Mouse (Mus musculus): ENCODE measurements around the gene Gipr. TPM values are rescaled to one million over a fixed set of nuclear protein-coding genes. Genes with fewer than 3 reads are reported as not detected.
"Not testable (repeated sequence)": the region's sequence is repeated elsewhere in the genome, so short reads cannot be mapped to it uniquely, and the experiment has no call there.

The Gipr gene
- polyA plus RNA-seq, 1 experiment from 2014 or later = 9.7 TPM

- peaks cover 54% of the 10 kb centered on the region for H3K4me1 ChIP-seq (replicated peaks)
- peak overlapping the region; percentile 36 for H3K4me3 ChIP-seq
- peak; percentile 53; the same call in 1 of the 2 replicates for ATAC-seq (ENCODE audit: insufficient number of reproducible peaks, low FRiP score)
- H3K9me3 ChIP-seq (replicated peaks) = peaks cover 7% of the 10 kb centered on the region
- H3K4me2 ChIP-seq = peak overlapping the region; percentile 63
- H3K27ac ChIP-seq (ENCODE audit: poor library complexity, severe bottlenecking) = peak overlapping the region; percentile 34; the same call in 1 of the 2 replicates
- 2% methylated on average over 13 of the region's 13 CpGs for WGBS
- H3K36me3 ChIP-seq = no peaks in the 10 kb centered on the region
- peak overlapping the region; percentile 57; the same call in 1 of the 2 replicates for H3K9ac ChIP-seq
- H3K27me3 ChIP-seq (replicated peaks) = peaks cover 15% of the 10 kb centered on the region; the same call in 1 of the 2 replicates
Observed at GRCm38 (mm10) chr7:19164978-19165377, 949 bp downstream of the Gipr start.

- H3K9me3 ChIP-seq (replicated peaks) = peaks cover 7% of the 10 kb centered on the region
- WGBS = 5% methylated on average over 6 of the region's 6 CpGs
- peak overlapping the region; percentile 36; the same call in 1 of the 2 replicates for H3K4me3 ChIP-seq
- no peak overlapping the region for H3K27ac ChIP-seq (ENCODE audit: poor library complexity, severe bottlenecking)
- ATAC-seq (ENCODE audit: insufficient number of reproducible peaks, low FRiP score) = no peak
- H3K9ac ChIP-seq = peak overlapping the region; percentile 27
- peaks cover 54% of the 10 kb centered on the region for H3K4me1 ChIP-seq (replicated peaks)
- H3K27me3 ChIP-seq (replicated peaks) = peaks cover 23% of the 10 kb centered on the region
- H3K36me3 ChIP-seq = no peaks in the 10 kb centered on the region
- H3K4me2 ChIP-seq = peak overlapping the region; percentile 63
Observed at GRCm38 (mm10) chr7:19164189-19164588, 1.7 kb downstream of the Gipr start.

- ATAC-seq (ENCODE audit: insufficient number of reproducible peaks, low FRiP score) = no peak
- Histone ChIP-seq H3K9me3 (replicated peaks) (peaks cover 7% of the 10 kb centered on the region), H3K4me1 (replicated peaks) (peaks cover 50% of the 10 kb centered on the region), H3K36me3 (no peaks in the 10 kb centered on the region), H3K27me3 (replicated peaks) (peaks cover 25% of the 10 kb centered on the region), H3K4me2 (peak overlapping the region; percentile 63), H3K4me3 (no peak overlapping the region), H3K9ac (peak overlapping the region; percentile 27; the same call in 1 of the 2 replicates), H3K27ac (ENCODE audit: poor library complexity, severe bottlenecking) (no peak overlapping the region)
- WGBS = 29% methylated on average over 12 of the region's 12 CpGs
Observed at GRCm38 (mm10) chr7:19163752-19164151, 2.2 kb downstream of the Gipr start.

- ATAC-seq (ENCODE audit: insufficient number of reproducible peaks, low FRiP score) = no peak
- no peaks in the 10 kb centered on the region for H3K36me3 ChIP-seq
- H3K27me3 ChIP-seq (replicated peaks) = peaks cover 30% of the 10 kb centered on the region
- no peak overlapping the region for H3K4me3 ChIP-seq
- no peak overlapping the region for H3K4me2 ChIP-seq
- peaks cover 7% of the 10 kb centered on the region for H3K9me3 ChIP-seq (replicated peaks)
- H3K27ac ChIP-seq (ENCODE audit: poor library complexity, severe bottlenecking) = no peak overlapping the region
- no peak overlapping the region for H3K9ac ChIP-seq
- WGBS = 77% methylated on average over 7 of the region's 7 CpGs
- peaks cover 44% of the 10 kb centered on the region for H3K4me1 ChIP-seq (replicated peaks)
Observed at GRCm38 (mm10) chr7:19162928-19163327, 3.0 kb downstream of the Gipr start.

GRCm38 (mm10) chr7:19160115-19160514 lies 5.8 kb downstream of the Gipr start:
- 2% methylated on average over 20 of the region's 20 CpGs for WGBS
- Histone ChIP-seq H3K9me3 (replicated peaks) (no peaks in the 10 kb centered on the region), H3K27ac (ENCODE audit: poor library complexity, severe bottlenecking) (no peak overlapping the region), H3K4me1 (replicated peaks) (peaks cover 38% of the 10 kb centered on the region), H3K9ac (peak overlapping the region; percentile 70), H3K4me2 (peak overlapping the region; percentile 83), H3K36me3 (no peaks in the 10 kb centered on the region), H3K27me3 (replicated peaks) (peaks cover 30% of the 10 kb centered on the region), H3K4me3 (peak overlapping the region; percentile 46)
- peak; percentile 49; the same call in 1 of the 2 replicates for ATAC-seq (ENCODE audit: insufficient number of reproducible peaks, low FRiP score)

GRCm38 (mm10) chr7:19159411-19159810 lies 6.5 kb downstream of the Gipr start:
- H3K27me3 ChIP-seq (replicated peaks) = peaks cover 30% of the 10 kb centered on the region
- no peaks in the 10 kb centered on the region for H3K9me3 ChIP-seq (replicated peaks)
- H3K9ac ChIP-seq = peak overlapping the region; percentile 42; the same call in 1 of the 2 replicates
- H3K27ac ChIP-seq (ENCODE audit: poor library complexity, severe bottlenecking) = no peak overlapping the region
- H3K4me3 ChIP-seq = peak overlapping the region; percentile 46; the same call in 1 of the 2 replicates
- peak overlapping the region; percentile 83 for H3K4me2 ChIP-seq
- 0 out of 2 replicates have a peak, but pooled peaks cover 1% of the 10 kb centered on the region for H3K36me3 ChIP-seq
- peaks cover 31% of the 10 kb centered on the region for H3K4me1 ChIP-seq (replicated peaks)
- WGBS = 18% methylated on average over 18 of the region's 18 CpGs
- no peak for ATAC-seq (ENCODE audit: insufficient number of reproducible peaks, low FRiP score)

- no peak for ATAC-seq (ENCODE audit: insufficient number of reproducible peaks, low FRiP score)
- H3K4me3 ChIP-seq = no peak overlapping the region
- H3K36me3 ChIP-seq = peaks cover 9% of the 10 kb centered on the region
- H3K4me2 ChIP-seq = no peak overlapping the region
- H3K27me3 ChIP-seq (replicated peaks) = peaks cover 26% of the 10 kb centered on the region
- H3K9me3 ChIP-seq (replicated peaks) = no peaks in the 10 kb centered on the region
- H3K27ac ChIP-seq (ENCODE audit: poor library complexity, severe bottlenecking) = no peak overlapping the region
- WGBS = 67% methylated on average over 11 of the region's 11 CpGs
- no peak overlapping the region for H3K9ac ChIP-seq
- peaks cover 23% of the 10 kb centered on the region for H3K4me1 ChIP-seq (replicated peaks)
Observed at GRCm38 (mm10) chr7:19158601-19159000, 7.3 kb downstream of the Gipr start.

GRCm38 (mm10) chr7:19157160-19157800 lies 8.6 kb downstream of the Gipr start:
- 6% methylated on average over 30 of the region's 30 CpGs for WGBS
- peaks cover 21% of the 10 kb centered on the region for H3K4me1 ChIP-seq (replicated peaks)
- H3K4me2 ChIP-seq = peak overlapping the region; percentile 58
- ATAC-seq (ENCODE audit: insufficient number of reproducible peaks, low FRiP score) = peak; percentile 67
- 0 out of 2 replicates have a peak overlapping the region, but pooled peaks have one; percentile 8 for H3K27ac ChIP-seq (ENCODE audit: poor library complexity, severe bottlenecking)
- H3K36me3 ChIP-seq = peaks cover 21% of the 10 kb centered on the region
- H3K9me3 ChIP-seq (replicated peaks) = no peaks in the 10 kb centered on the region
- peaks cover 18% of the 10 kb centered on the region for H3K27me3 ChIP-seq (replicated peaks)
- peak overlapping the region; percentile 7; the same call in 1 of the 2 replicates for H3K4me3 ChIP-seq
- H3K9ac ChIP-seq = peak overlapping the region; percentile 55; the same call in 1 of the 2 replicates

- 59% methylated on average over 13 of the region's 13 CpGs for WGBS
- ATAC-seq (ENCODE audit: insufficient number of reproducible peaks, low FRiP score) = no peak
- H3K4me2 ChIP-seq = no peak overlapping the region
Observed at GRCm38 (mm10) chr7:19155825-19156475, 10.0 kb downstream of the Gipr start.

GRCm38 (mm10) chr7:19154796-19155195 lies 11.1 kb downstream of the Gipr start:
- Histone ChIP-seq H3K4me1 (replicated peaks) (peaks cover 22% of the 10 kb centered on the region), H3K4me2 (no peak overlapping the region), H3K36me3 (peaks cover 34% of the 10 kb centered on the region), H3K4me3 (no peak overlapping the region), H3K9ac (no peak overlapping the region), H3K27me3 (replicated peaks) (peaks cover 13% of the 10 kb centered on the region), H3K27ac (ENCODE audit: poor library complexity, severe bottlenecking) (no peak overlapping the region), H3K9me3 (replicated peaks) (no peaks in the 10 kb centered on the region)
- ATAC-seq (ENCODE audit: insufficient number of reproducible peaks, low FRiP score) = no peak
- 76% methylated on average over 8 of the region's 8 CpGs for WGBS

More at GRCm38 (mm10) chr7:19155825-19156475, 10.0 kb downstream of the Gipr start:
- peaks cover 14% of the 10 kb centered on the region for H3K27me3 ChIP-seq (replicated peaks)
- H3K27ac ChIP-seq (ENCODE audit: poor library complexity, severe bottlenecking) = no peak overlapping the region
- peaks cover 22% of the 10 kb centered on the region for H3K4me1 ChIP-seq (replicated peaks)
- no peaks in the 10 kb centered on the region for H3K9me3 ChIP-seq (replicated peaks)
- peaks cover 34% of the 10 kb centered on the region for H3K36me3 ChIP-seq
- no peak overlapping the region for H3K9ac ChIP-seq
- no peak overlapping the region for H3K4me3 ChIP-seq

- Histone ChIP-seq H3K4me1 (replicated peaks) (peaks cover 18% of the 10 kb centered on the region), H3K4me3 (0 out of 2 replicates have a peak overlapping the region, but pooled peaks have one; percentile 70), H3K9ac (peak overlapping the region; percentile 87; the same call in 1 of the 2 replicates), H3K4me2 (peak overlapping the region; percentile 91; the same call in 1 of the 2 replicates), H3K36me3 (peaks cover 38% of the 10 kb centered on the region)
- H3K27ac ChIP-seq (ENCODE audit: poor library complexity, severe bottlenecking); H3K27me3 ChIP-seq (replicated peaks); ATAC-seq (ENCODE audit: insufficient number of reproducible peaks, low FRiP score); H3K9me3 ChIP-seq (replicated peaks): not testable (repeated sequence)
- 84% methylated on average over 10 of the region's 10 CpGs for WGBS
Observed at GRCm38 (mm10) chr7:19151121-19151520, 14.8 kb downstream of the Gipr start.

Measured in heart, embryonic 12.5 days (tissue).